Mouse (Mus musculus) liver, adult 2 months (tissue): ENCODE results near the gene Gcsam.

Source experiments
- CTCF ChIP-seq: fragments of 200-500 bp; IDR thresholded peaks from 2 replicates; pipeline ENCODE4 v1.5.1; 2011; ENCODE audit warnings: low read depth, low read length, control low read depth
- POLR2A ChIP-seq: fragments of 200-500 bp; IDR thresholded peaks from 2 replicates; pipeline ENCODE4 v1.6.1; 2011; ENCODE audit warnings: low read length, control low read depth; ENCODE audit not compliant: insufficient read depth; ENCODE audit errors: extremely low read depth

DNA sequence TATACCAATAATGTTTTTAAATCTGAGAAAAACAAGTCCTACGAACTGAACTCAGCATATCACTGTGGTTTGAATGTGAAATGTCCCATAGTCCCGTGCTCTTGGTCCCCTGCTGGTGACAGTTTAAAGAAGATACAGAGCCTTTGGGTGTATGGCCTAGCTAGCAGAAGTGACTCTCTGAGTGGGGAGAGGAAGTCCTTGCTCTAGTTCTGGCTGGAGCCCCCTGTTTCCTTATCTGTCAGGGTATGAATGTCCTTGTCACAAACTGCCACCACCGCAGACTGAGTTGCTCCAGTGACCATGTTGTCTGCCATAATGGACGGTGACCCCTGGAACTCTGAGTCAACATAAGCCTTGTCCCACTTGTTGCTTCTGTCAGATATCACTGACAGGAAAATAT lies 13.1 kb downstream of the Gcsam start:
- TF ChIP-seq CTCF: no peak
- no peak for TF ChIP-seq POLR2A
